Mouse (Mus musculus) testis, adult 10 weeks (tissue): ENCODE data around the gene Lpcat1. TPM values are rescaled to one million over a fixed set of nuclear protein-coding genes. Genes with fewer than 3 reads are reported as not detected.

ENCODE experiments used
- polyA plus RNA-seq: library from polyadenylated mRNA; stranded (reverse); fragments of 350-450 nt; fragmentation: Illumina TruSeq; extraction: RNeasy Lipid Tissue Mini Kit (QIAGEN cat#74804); gene quantifications from one replicate; pipeline ENCODE4 v1.2.3, GENCODE M21; 2014; ENCODE audit warnings: low read depth, low replicate concordance

Gene Lpcat1
- 0.83 TPM for polyA plus RNA-seq

DNA sequence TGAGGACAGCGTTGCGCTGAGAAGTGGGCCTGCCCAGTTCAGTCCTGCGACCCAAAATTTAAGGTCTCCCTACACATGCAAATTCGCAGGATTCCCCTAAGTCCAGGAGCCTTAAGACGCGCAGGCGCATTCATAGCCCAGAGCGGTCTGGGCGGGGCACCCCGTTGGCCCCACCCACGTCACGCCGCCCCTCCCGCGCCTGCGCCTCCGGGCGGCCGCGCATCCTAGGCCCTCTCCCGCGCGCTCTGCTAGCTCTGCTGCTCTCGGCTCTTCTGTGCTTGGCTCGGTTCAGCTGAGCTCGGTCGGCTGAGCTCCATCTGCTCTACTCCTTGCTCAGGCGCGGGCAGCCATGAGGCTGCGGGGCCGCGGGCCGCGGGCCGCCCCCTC lies at the start of gene Lpcat1:
Gene Lpcat1, plus strand, starts transcription at position 164 of the 387 bp plus-strand sequence.

GRCm38 (mm10) chr13:73536403-73536821 lies 69.4 kb downstream of the Lpcat1 start, which contains the start of gene Slc6a3:
Gene Slc6a3 (plus strand): TSS chr13:73536747.

Other genes with a start within 250 kb of the Lpcat1 start
- not detected for gene Irx4, start 206.7 kb upstream of the Lpcat1 start, polyA plus RNA-seq
- 24.6 TPM for gene Mrpl36, start 138.7 kb upstream of the Lpcat1 start, polyA plus RNA-seq
- 37.5 TPM for gene Ndufs6, start 138.7 kb upstream of the Lpcat1 start, polyA plus RNA-seq
- gene Slc6a3, start 69.5 kb downstream of the Lpcat1 start, polyA plus RNA-seq = not detected
- 85.4 TPM for gene Clptm1l, start 136.8 kb downstream of the Lpcat1 start, polyA plus RNA-seq
- gene Tert, start 159.7 kb downstream of the Lpcat1 start, polyA plus RNA-seq = 0.49 TPM
- not detected for gene Slc6a18, start 210.8 kb downstream of the Lpcat1 start, polyA plus RNA-seq
- gene Slc6a19, start 237.7 kb downstream of the Lpcat1 start, polyA plus RNA-seq = 0.07 TPM